Mouse (Mus musculus): ENCODE measurements around the gene Crybb1. TPM values are rescaled to one million over a fixed set of nuclear protein-coding genes. Genes with fewer than 3 reads are reported as not detected.

Crybb1 gene
- polyA plus RNA-seq, 1 experiment from 2014 or later, result 0.42 TPM

- H3K36me3 ChIP-seq, result peaks cover 73% of the 10 kb centered on the region
- H3K9me3 ChIP-seq, result no peaks in the 10 kb centered on the region
- WGBS, result 82% methylated on average over 4 of the region's 4 CpGs
- H3K4me1 ChIP-seq (replicated peaks), result peaks cover 97% of the 10 kb centered on the region
- 0 out of 2 replicates have a peak overlapping the region, but pooled peaks have one; percentile 9 for H3K4me3 ChIP-seq
- H3K27ac ChIP-seq, result peak overlapping the region; percentile 73
- H3K27me3 ChIP-seq (ENCODE audit: insufficient read depth, poor library complexity, severe bottlenecking), result no peaks in the 10 kb centered on the region
- no peak for DNase-seq (ENCODE audit: low spot score)
Measured at GRCm38 (mm10) chr5:112218679-112219078, 36.9 kb upstream of the Crybb1 start.

GRCm38 (mm10) chr5:112219398-112219797, 36.2 kb upstream of the Crybb1 start:
- peak overlapping the region; percentile 9; the same call in 1 of the 2 replicates for H3K4me3 ChIP-seq
- DNase-seq (ENCODE audit: low spot score), result no peak
- H3K4me1 ChIP-seq (replicated peaks), result peaks cover 97% of the 10 kb centered on the region
- H3K36me3 ChIP-seq, result peaks cover 80% of the 10 kb centered on the region
- WGBS, result 14% methylated on average over 1 of the region's 1 CpGs
- H3K27me3 ChIP-seq (ENCODE audit: insufficient read depth, poor library complexity, severe bottlenecking), result no peaks in the 10 kb centered on the region
- peak overlapping the region; percentile 73 for H3K27ac ChIP-seq
- no peaks in the 10 kb centered on the region for H3K9me3 ChIP-seq

GRCm38 (mm10) chr5:112220203-112220602, 35.4 kb upstream of the Crybb1 start:
- Histone ChIP-seq H3K4me1 (replicated peaks) (peaks cover 97% of the 10 kb centered on the region), H3K9me3 (no peaks in the 10 kb centered on the region), H3K4me3 (no peak overlapping the region), H3K36me3 (peaks cover 88% of the 10 kb centered on the region), H3K27ac (peak overlapping the region; percentile 73; the same call in 1 of the 2 replicates), H3K27me3 (ENCODE audit: insufficient read depth, poor library complexity, severe bottlenecking) (no peaks in the 10 kb centered on the region)
- 88% methylated on average over 8 of the region's 8 CpGs for WGBS
- DNase-seq (ENCODE audit: low spot score), result no peak

- peaks cover 55% of the 10 kb centered on the region for H3K36me3 ChIP-seq
- no peaks in the 10 kb centered on the region for H3K9me3 ChIP-seq
- peaks cover 85% of the 10 kb centered on the region for H3K4me1 ChIP-seq (replicated peaks)
- peak; percentile 70 for DNase-seq (ENCODE audit: low spot score)
- H3K27me3 ChIP-seq (ENCODE audit: insufficient read depth, poor library complexity, severe bottlenecking), result peaks cover 39% of the 10 kb centered on the region
- H3K27ac ChIP-seq, result peak overlapping the region; percentile 99
- WGBS, result 35% methylated on average over 6 of the region's 6 CpGs
- H3K4me3 ChIP-seq, result peak overlapping the region; percentile 82
Measured at GRCm38 (mm10) chr5:112225591-112225990, 30.0 kb upstream of the Crybb1 start.

- H3K36me3 ChIP-seq, result peaks cover 38% of the 10 kb centered on the region
- no peaks in the 10 kb centered on the region for H3K9me3 ChIP-seq
- under 1% methylated on average over 30 of the region's 30 CpGs for WGBS
- peak overlapping the region; percentile 82 for H3K4me3 ChIP-seq
- H3K27me3 ChIP-seq (ENCODE audit: insufficient read depth, poor library complexity, severe bottlenecking), result peaks cover 39% of the 10 kb centered on the region
- H3K27ac ChIP-seq, result peak overlapping the region; percentile 99
- DNase-seq (ENCODE audit: low spot score), result peak; percentile 53
- peaks cover 78% of the 10 kb centered on the region for H3K4me1 ChIP-seq (replicated peaks)
Measured at GRCm38 (mm10) chr5:112227354-112227753, 28.3 kb upstream of the Crybb1 start.

- H3K27me3 ChIP-seq (ENCODE audit: insufficient read depth, poor library complexity, severe bottlenecking), result peaks cover 39% of the 10 kb centered on the region
- no peak for DNase-seq (ENCODE audit: low spot score)
- peak overlapping the region; percentile 82 for H3K4me3 ChIP-seq
- WGBS, result under 1% methylated on average over 13 of the region's 13 CpGs
- H3K9me3 ChIP-seq, result no peaks in the 10 kb centered on the region
- peaks cover 33% of the 10 kb centered on the region for H3K36me3 ChIP-seq
- H3K27ac ChIP-seq, result peak overlapping the region; percentile 99
- peaks cover 73% of the 10 kb centered on the region for H3K4me1 ChIP-seq (replicated peaks)
Measured at GRCm38 (mm10) chr5:112227898-112228239, 27.7 kb upstream of the Crybb1 start.

- H3K27me3 ChIP-seq (ENCODE audit: insufficient read depth, poor library complexity, severe bottlenecking), result peaks cover 39% of the 10 kb centered on the region
- peaks cover 67% of the 10 kb centered on the region for H3K4me1 ChIP-seq (replicated peaks)
- H3K36me3 ChIP-seq, result peaks cover 27% of the 10 kb centered on the region
- under 1% methylated on average over 57 of the region's 57 CpGs for WGBS
- peak overlapping the region; percentile 99 for H3K27ac ChIP-seq
- no peaks in the 10 kb centered on the region for H3K9me3 ChIP-seq
- H3K4me3 ChIP-seq, result peak overlapping the region; percentile 82
- peak; percentile 87 for DNase-seq (ENCODE audit: low spot score)
Measured at GRCm38 (mm10) chr5:112228240-112229076, 27.2 kb upstream of the Crybb1 start.

GRCm38 (mm10) chr5:112235806-112236205, 19.8 kb upstream of the Crybb1 start:
- Histone ChIP-seq H3K27ac (peak overlapping the region; percentile 96), H3K36me3 (no peaks in the 10 kb centered on the region), H3K9me3 (no peaks in the 10 kb centered on the region), H3K4me1 (replicated peaks) (peaks cover 69% of the 10 kb centered on the region), H3K4me3 (no peak overlapping the region), H3K27me3 (ENCODE audit: insufficient read depth, poor library complexity, severe bottlenecking) (peaks cover 7% of the 10 kb centered on the region; the same call in 1 of the 2 replicates)
- 63% methylated on average over 5 of the region's 5 CpGs for whole genome bisulfite sequencing
- DNase-seq (ENCODE audit: low spot score), result no peak

- Histone ChIP-seq H3K9me3 (no peaks in the 10 kb centered on the region), H3K4me3 (peak overlapping the region; percentile 40), H3K27me3 (ENCODE audit: insufficient read depth, poor library complexity, severe bottlenecking) (peaks cover 7% of the 10 kb centered on the region; the same call in 1 of the 2 replicates), H3K36me3 (no peaks in the 10 kb centered on the region), H3K4me1 (replicated peaks) (peaks cover 71% of the 10 kb centered on the region), H3K27ac (peak overlapping the region; percentile 96)
- 60% methylated on average over 2 of the region's 2 CpGs for WGBS
- DNase-seq (ENCODE audit: low spot score), result no peak
Measured at GRCm38 (mm10) chr5:112236631-112237030, 19.0 kb upstream of the Crybb1 start.

- no peaks in the 10 kb centered on the region for H3K9me3 ChIP-seq
- H3K27me3 ChIP-seq (ENCODE audit: insufficient read depth, poor library complexity, severe bottlenecking), result peaks cover 7% of the 10 kb centered on the region; the same call in 1 of the 2 replicates
- H3K4me1 ChIP-seq (replicated peaks), result peaks cover 65% of the 10 kb centered on the region
- DNase-seq (ENCODE audit: low spot score), result peak; percentile 93
- peak overlapping the region; percentile 40 for H3K4me3 ChIP-seq
- no peaks in the 10 kb centered on the region for H3K36me3 ChIP-seq
- H3K27ac ChIP-seq, result peak overlapping the region; percentile 96
- 1% methylated on average over 16 of the region's 16 CpGs for WGBS
Measured at GRCm38 (mm10) chr5:112237439-112237838, 18.2 kb upstream of the Crybb1 start.

GRCm38 (mm10) chr5:112237866-112238570, 17.6 kb upstream of the Crybb1 start:
- 42% methylated on average over 9 of the region's 9 CpGs for WGBS
- Histone ChIP-seq H3K27ac (peak overlapping the region; percentile 96), H3K9me3 (no peaks in the 10 kb centered on the region), H3K36me3 (no peaks in the 10 kb centered on the region), H3K27me3 (ENCODE audit: insufficient read depth, poor library complexity, severe bottlenecking) (peaks cover 7% of the 10 kb centered on the region; the same call in 1 of the 2 replicates), H3K4me3 (peak overlapping the region; percentile 40), H3K4me1 (replicated peaks) (peaks cover 69% of the 10 kb centered on the region)
- no peak for DNase-seq (ENCODE audit: low spot score)

GRCm38 (mm10) chr5:112238781-112239482, 16.7 kb upstream of the Crybb1 start:
- H3K27ac ChIP-seq, result peak overlapping the region; percentile 96
- 58% methylated on average over 3 of the region's 3 CpGs for WGBS
- peaks cover 7% of the 10 kb centered on the region; the same call in 1 of the 2 replicates for H3K27me3 ChIP-seq (ENCODE audit: insufficient read depth, poor library complexity, severe bottlenecking)
- H3K9me3 ChIP-seq, result no peaks in the 10 kb centered on the region
- peaks cover 72% of the 10 kb centered on the region for H3K4me1 ChIP-seq (replicated peaks)
- H3K4me3 ChIP-seq, result peak overlapping the region; percentile 18; the same call in 1 of the 2 replicates
- peak; percentile 65 for DNase-seq (ENCODE audit: low spot score)
- no peaks in the 10 kb centered on the region for H3K36me3 ChIP-seq

All from hindbrain, embryonic 10.5 days (tissue).